Mouse (Mus musculus) brain, embryonic 18.5 days (tissue): ENCODE results near the gene Cers3.

Source experiments
- DNase-seq: peaks from one replicate; pipeline ENCODE4 v3.0.0-alpha.2; 2012; ENCODE audit warnings: low read depth, low spot score

The Cers3 gene

GRCm38 (mm10) chr7:66743377-66743781, at the start of gene Cers3:
Gene Cers3, plus strand, starts transcription at chr7:66743504.
- no peak for DNase-seq

- DNase-seq, result no peak
Measured at GRCm38 (mm10) chr7:66694467-66694866, 48.8 kb upstream of the Cers3 start.

- no peak for DNase-seq
Measured at GRCm38 (mm10) chr7:66702721-66703120, 40.6 kb upstream of the Cers3 start.

GRCm38 (mm10) chr7:66704631-66705030, 38.7 kb upstream of the Cers3 start:
- no peak for DNase-seq

- no peak for DNase-seq
Measured at GRCm38 (mm10) chr7:66711166-66711565, 32.1 kb upstream of the Cers3 start.

- DNase-seq, result no peak
Measured at GRCm38 (mm10) chr7:66724514-66724913, 18.8 kb upstream of the Cers3 start.

- no peak for DNase-seq
Measured at GRCm38 (mm10) chr7:66724954-66725353, 18.4 kb upstream of the Cers3 start.

- DNase-seq, result no peak
Measured at GRCm38 (mm10) chr7:66728072-66728471, 15.2 kb upstream of the Cers3 start.

GRCm38 (mm10) chr7:66729232-66729631, 14.1 kb upstream of the Cers3 start:
- no peak for DNase-seq

- DNase-seq, result no peak
Measured at GRCm38 (mm10) chr7:66733431-66733830, 9.9 kb upstream of the Cers3 start.

- no peak for DNase-seq
Measured at GRCm38 (mm10) chr7:66733882-66734281, 9.4 kb upstream of the Cers3 start.

GRCm38 (mm10) chr7:66734466-66734865, 8.8 kb upstream of the Cers3 start:
- no peak for DNase-seq

- no peak for DNase-seq
Measured at GRCm38 (mm10) chr7:66734993-66735392, 8.3 kb upstream of the Cers3 start.

- no peak for DNase-seq
Measured at GRCm38 (mm10) chr7:66737418-66737817, 5.9 kb upstream of the Cers3 start.

- no peak for DNase-seq
Measured at GRCm38 (mm10) chr7:66741008-66741407, 2.3 kb upstream of the Cers3 start.

- no peak for DNase-seq
Measured at GRCm38 (mm10) chr7:66741412-66741811, 1.9 kb upstream of the Cers3 start.

- no peak for DNase-seq
Measured at GRCm38 (mm10) chr7:66746972-66747371, 3.7 kb downstream of the Cers3 start.

GRCm38 (mm10) chr7:66749998-66750397, 6.7 kb downstream of the Cers3 start:
- no peak for DNase-seq

GRCm38 (mm10) chr7:66753816-66754215, 10.5 kb downstream of the Cers3 start:
- no peak for DNase-seq

GRCm38 (mm10) chr7:66755611-66756010, 12.3 kb downstream of the Cers3 start:
- no peak for DNase-seq

GRCm38 (mm10) chr7:66769902-66770301, 26.6 kb downstream of the Cers3 start:
- DNase-seq, result no peak

GRCm38 (mm10) chr7:66770706-66771105, 27.4 kb downstream of the Cers3 start:
- no peak for DNase-seq

GRCm38 (mm10) chr7:66771252-66771651, 27.9 kb downstream of the Cers3 start:
- no peak for DNase-seq

GRCm38 (mm10) chr7:66779411-66779810, 36.1 kb downstream of the Cers3 start:
- no peak for DNase-seq
